Mouse (Mus musculus) ES-Bruce4 (cell line): Measurements from ENCODE around the gene Ptprg.
"Not testable (repeated sequence)": the region's sequence is repeated elsewhere in the genome, so short reads cannot be mapped to it uniquely, and the experiment has no call there.

ENCODE experiments used
- CTCF ChIP-seq: IDR thresholded peaks from one replicate; pipeline ENCODE4 v1.8.1; 2011; ENCODE audit warnings: low read depth, low read length
- POLR2A ChIP-seq: IDR thresholded peaks from one replicate; pipeline ENCODE4 v1.8.1; 2011; ENCODE audit warnings: low read length; ENCODE audit not compliant: insufficient read depth

GRCm38 (mm10) chr14:11964326-11964725 lies 411.0 kb downstream of the Ptprg start:
- not testable (repeated sequence) for TF ChIP-seq CTCF, POLR2A
